Mouse (Mus musculus) hematopoietic stem cell, adult 5-6 weeks (primary cell): Measurements from ENCODE around the gene 2200002D01Rik. TPM values are rescaled to one million over a fixed set of nuclear protein-coding genes. Genes with fewer than 3 reads are reported as not detected.
"Not testable (repeated sequence)": the region's sequence is repeated elsewhere in the genome, so short reads cannot be mapped to it uniquely, and the experiment has no call there.

Experiments used
- ATAC-seq, 2 experiments: fragments of 125-278 bp in 1 of 2; replicated peaks in 1 of 2; 2 replicates each; pipeline ENCODE4 v1.8.0; 2016 to 2017; ENCODE audit warnings: inconsistent platforms in 2 of 2, mild to moderate bottlenecking in 2 of 2, moderate number of reproducible peaks in 2 of 2, low read depth in 1 of 2, moderate TSS enrichment in 1 of 2; ENCODE audit not compliant: low FRiP score in 2 of 2, poor library complexity in 2 of 2, severe bottlenecking in 2 of 2, insufficient read depth in 1 of 2, low TSS enrichment in 1 of 2
- total RNA-seq: library from RNA; stranded (forward); fragments of 172-1452, 232-1000 nt; gene quantifications from 2 replicates; pipeline ENCODE4 v1.2.3, GENCODE M21; 2017

Gene 2200002D01Rik
- total RNA-seq, 1 experiment from 2014 or later = 0.55 TPM

GRCm38 (mm10) chr7:29214846-29215245 lies 33.4 kb downstream of the 2200002D01Rik start:
- ATAC-seq = no peak

- ATAC-seq = no peak
These were observed 34.0 kb downstream of the 2200002D01Rik start for GRCm38 (mm10) chr7:29214236-29214635.

- ATAC-seq = no peak
These were observed 34.6 kb downstream of the 2200002D01Rik start, which contains the start of gene Catsperg1 for GRCm38 (mm10) chr7:29213675-29214082. Gene Catsperg1, minus strand, starts transcription at chr7:29214035.

GRCm38 (mm10) chr7:29212775-29213560 lies 35.3 kb downstream of the 2200002D01Rik start:
- not testable (repeated sequence) for ATAC-seq

- ATAC-seq = no peak
These were observed 36.0 kb downstream of the 2200002D01Rik start for GRCm38 (mm10) chr7:29212199-29212765.

GRCm38 (mm10) chr7:29211415-29212198 lies 36.7 kb downstream of the 2200002D01Rik start:
- peak; percentile 78 to 92 for ATAC-seq

GRCm38 (mm10) chr7:29211013-29211412 lies 37.3 kb downstream of the 2200002D01Rik start:
- peak; percentile 37 to 43; a peak in 3 of 4 replicates for ATAC-seq

- no peak for ATAC-seq
These were observed 45.7 kb downstream of the 2200002D01Rik start for GRCm38 (mm10) chr7:29202577-29202976.

Other genes starting within 250 kb of the 2200002D01Rik start
- gene Ryr1, start 123.3 kb downstream of the 2200002D01Rik start, total RNA-seq = 0.19 and 0.25 TPM in 2 replicates
- gene Rasgrp4, start 113.6 kb downstream of the 2200002D01Rik start, total RNA-seq = 1.9 and 8.8 TPM in 2 replicates
- gene Fam98c, start 92.2 kb downstream of the 2200002D01Rik start, total RNA-seq = 26.5 and 29.1 TPM in 2 replicates
- 0.63 and 1.5 TPM in 2 replicates for gene Ggn, start 78.3 kb downstream of the 2200002D01Rik start, total RNA-seq
- 5.3 and 5.6 TPM in 2 replicates for gene Spred3, start 78.1 kb downstream of the 2200002D01Rik start, total RNA-seq
- gene Psmd8, start 67.8 kb downstream of the 2200002D01Rik start, total RNA-seq = 141 and 144 TPM in 2 replicates
- gene Catsperg1, start 34.4 kb downstream of the 2200002D01Rik start, total RNA-seq = 0.79 and 1.3 TPM in 2 replicates
- 2.3 and 2.8 TPM in 2 replicates for gene Kcnk6, start 16.0 kb downstream of the 2200002D01Rik start, total RNA-seq
- gene Yif1b, start 10.1 kb downstream of the 2200002D01Rik start, total RNA-seq = 17.8 and 19.9 TPM in 2 replicates
- 37.8 and 43.6 TPM in 2 replicates for gene Spint2, start 33.4 kb upstream of the 2200002D01Rik start, total RNA-seq
- gene Ppp1r14a, start 40.8 kb upstream of the 2200002D01Rik start, total RNA-seq = 1.6 TPM in 1 of 2 replicates, not detected in the other
- 0.05 and 0.38 TPM in 2 replicates for gene Dpf1, start 55.5 kb upstream of the 2200002D01Rik start, total RNA-seq